Mouse (Mus musculus) heart, adult 2 months (tissue): ENCODE data around the gene 4833439L19Rik.

ENCODE experiments used
- CTCF ChIP-seq: fragments of 200-600 bp; IDR thresholded peaks from 2 replicates; pipeline ENCODE4 v1.8.1; 2022; ENCODE audit warnings: antibody characterized with exemption, mild to moderate bottlenecking, moderate library complexity
- POLR2A ChIP-seq: fragments of 200-500 bp; IDR thresholded peaks from 2 replicates; pipeline ENCODE4 v1.6.1; 2011; ENCODE audit warnings: mild to moderate bottlenecking, low read depth, low read length, control low read depth; ENCODE audit not compliant: insufficient read depth

DNA sequence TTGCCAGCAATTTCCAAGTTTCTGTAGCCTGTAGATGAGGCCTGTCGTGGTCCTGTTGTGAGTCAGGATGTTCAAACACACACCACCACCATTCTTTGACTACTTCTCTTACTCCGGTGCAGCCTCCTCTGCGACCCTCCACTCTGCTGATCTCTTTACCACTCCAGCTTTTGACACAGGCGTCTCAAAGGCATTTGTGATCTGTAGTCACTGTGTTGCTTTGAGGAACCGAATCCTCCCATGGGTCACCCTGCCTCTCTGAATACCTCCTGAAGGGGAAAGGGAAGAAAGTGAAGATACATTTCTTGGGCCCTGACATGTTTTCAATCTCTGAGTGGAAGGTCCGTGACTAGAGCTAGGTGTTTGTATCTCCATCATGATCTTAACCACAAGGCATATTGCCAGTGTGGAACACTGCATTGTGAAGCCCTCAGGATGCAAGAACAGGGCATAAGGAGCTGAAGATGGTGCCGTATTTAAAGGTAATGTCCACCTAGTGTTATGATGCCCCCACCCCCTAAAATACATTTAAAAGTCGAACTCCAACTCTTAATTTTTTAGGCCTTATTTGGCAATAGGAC is 26.6 kb upstream of the 4833439L19Rik start:
- TF ChIP-seq CTCF, result no peak
- TF ChIP-seq POLR2A, result no peak
